Mouse (Mus musculus): ENCODE results near the gene Olfr830.
"Not testable (repeated sequence)": the region's sequence is repeated elsewhere in the genome, so short reads cannot be mapped to it uniquely, and the experiment has no call there.

Gene Olfr830

DNA sequence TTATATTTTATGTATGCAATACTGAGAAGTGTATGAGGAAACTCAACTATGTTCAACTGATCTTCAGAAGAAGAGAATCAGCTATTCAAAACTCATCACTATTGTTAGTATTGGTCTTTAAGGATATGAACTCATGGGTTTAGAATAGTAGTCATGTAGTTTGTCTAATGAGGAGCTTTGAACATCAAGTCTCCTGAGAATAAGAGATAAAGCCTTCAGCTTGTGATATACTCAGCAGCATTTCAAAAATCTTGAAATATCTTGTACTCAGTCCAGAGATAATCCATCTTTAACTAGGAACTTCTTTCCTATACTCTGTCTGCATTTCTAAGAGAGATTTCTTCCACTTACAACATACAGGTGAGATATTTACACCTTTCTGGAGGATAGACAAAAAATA lies at the start of gene Olfr830:
Gene Olfr830, plus strand, starts transcription at position 301 of the 400 bp plus-strand sequence.
- DNase-seq (ENCODE audit: low spot score) = no peak

DNA sequence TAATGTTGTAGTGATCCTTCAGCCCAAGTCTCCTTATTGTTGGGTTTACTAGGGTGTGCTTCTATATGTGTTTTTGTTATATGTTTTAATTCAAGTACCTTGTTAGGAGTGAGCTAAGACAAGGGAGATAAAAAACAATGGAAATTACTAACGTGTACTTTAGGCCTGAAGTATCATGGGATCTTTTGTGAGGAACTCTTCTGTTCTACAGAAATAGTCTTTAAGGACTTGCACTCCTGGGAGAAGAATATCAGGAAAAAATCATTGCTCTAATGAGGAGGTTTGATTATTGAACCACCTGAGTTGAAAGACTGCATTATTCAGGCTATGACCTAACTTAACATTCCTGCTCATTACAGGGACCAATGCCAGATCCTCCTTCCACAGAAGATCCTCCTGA lies 19.9 kb upstream of the Olfr830 start, which contains the start of gene Olfr829:
Gene Olfr829, plus strand, starts transcription at position 301 of the 400 bp plus-strand sequence.
- no peak for DNase-seq (ENCODE audit: low spot score)

GRCm38 (mm10) chr9:18907699-18908098 lies 33.2 kb downstream of the Olfr830 start:
- DNase-seq (ENCODE audit: low spot score) = not testable (repeated sequence)

- not testable (repeated sequence) for DNase-seq (ENCODE audit: low spot score)
These were observed 53.4 kb downstream of the Olfr830 start for GRCm38 (mm10) chr9:18927921-18928320.
